Mouse (Mus musculus) forebrain, embryonic 11.5 days (tissue): Measurements from ENCODE around the gene Prkd1. TPM values are rescaled to one million over a fixed set of nuclear protein-coding genes. Genes with fewer than 3 reads are reported as not detected.
A peak's percentile ranks its signal among the peaks of the same experiment; 100 is the strongest.

Experiments used
- ATAC-seq: fragments of 200-750 bp; cut with Nextera tagmentation; replicated peaks from 2 replicates; pipeline ENCODE4 v1.8.0; 2017; ENCODE audit warnings: moderate TSS enrichment; ENCODE audit not compliant: low FRiP score
- DNase-seq: peaks from one replicate; pipeline ENCODE4 v3.0.0-alpha.2; 2017; ENCODE audit warnings: low spot score
- H3K27ac ChIP-seq: fragments of 300-500 bp; sonication (generic); 2 replicates; pipeline ENCODE4 v1.5.1; 2014; ENCODE audit warnings: low read depth, low read length
- H3K27me3 ChIP-seq: fragments of 300-500 bp; sonication (generic); 2 replicates; pipeline ENCODE4 v1.6.1; 2014; ENCODE audit warnings: mild to moderate bottlenecking, low read length, mixed read lengths; ENCODE audit not compliant: control insufficient read depth, insufficient read depth
- H3K36me3 ChIP-seq: fragments of 300-500 bp; sonication (generic); 2 replicates; pipeline ENCODE4 v1.6.1; 2014; ENCODE audit warnings: mild to moderate bottlenecking, low read length, moderate library complexity, mixed read lengths; ENCODE audit not compliant: control insufficient read depth, insufficient read depth
- H3K4me1 ChIP-seq: fragments of 300-500 bp; sonication (generic); replicated peaks from 2 replicates; pipeline ENCODE4 v1.6.1; 2014; ENCODE audit warnings: low read length, mixed read lengths; ENCODE audit not compliant: control insufficient read depth, insufficient read depth
- H3K4me2 ChIP-seq: fragments of 300-500 bp; sonication (generic); 2 replicates; pipeline ENCODE4 v1.6.1; 2014; ENCODE audit warnings: low read depth, mild to moderate bottlenecking, low read length, moderate library complexity, mixed read lengths; ENCODE audit not compliant: severe bottlenecking
- H3K4me3 ChIP-seq: fragments of 300-500 bp; sonication (generic); 2 replicates; pipeline ENCODE4 v1.5.1; 2014; ENCODE audit warnings: low read depth, low read length
- H3K9ac ChIP-seq: fragments of 300-500 bp; sonication (generic); 2 replicates; pipeline ENCODE4 v1.6.1; 2014; ENCODE audit warnings: low read length
- H3K9me3 ChIP-seq: fragments of 300-500 bp; sonication (generic); 2 replicates; pipeline ENCODE4 v1.6.1; 2016; ENCODE audit warnings: low read length, mixed read lengths; ENCODE audit not compliant: control insufficient read depth
- whole genome bisulfite sequencing: fragments of 180-500 bp; shearing (Covaris S2); extraction: QIAGEN DNeasy Blood & Tissue Kit; methylation state at CpG from one replicate; pipeline ENCODE4 v1.1.7; 2014; 5-methylcytosine and 5-hydroxymethylcytosine counted together
- polyA plus RNA-seq: library from polyadenylated mRNA; unstranded; fragments of >200 nt; fragmentation: Nextera tagmentation; extraction: Ambion mirVana; gene quantifications from 2 replicates; pipeline ENCODE4 v1.2.1, GENCODE M21; 2014

Gene Prkd1
- polyA plus RNA-seq, 1 experiment from 2014 or later: 8.5 TPM

DNA sequence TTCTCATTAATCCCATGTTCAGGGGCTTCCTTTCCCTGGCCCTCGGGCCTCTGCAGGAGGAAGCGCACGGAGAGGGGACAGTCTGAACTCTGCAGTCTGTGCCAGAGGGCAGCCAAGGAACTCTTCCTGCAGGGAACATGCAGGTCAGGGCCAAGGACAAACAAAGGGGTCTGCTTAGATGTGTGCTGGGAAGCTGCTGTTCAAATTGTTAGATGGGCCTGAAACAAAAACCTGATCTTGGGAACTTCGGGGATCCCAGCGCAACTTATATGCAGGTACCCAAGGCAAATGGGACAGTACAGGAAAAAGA, 103.3 kb downstream of the Prkd1 start:
- Histone ChIP-seq H3K9me3 (no peaks in the 10 kb centered on the region), H3K4me3 (no peak overlapping the region), H3K27ac (no peak overlapping the region), H3K4me1 (peaks cover 7% of the 10 kb centered on the region; the same call in 1 of the 2 replicates), H3K27me3 (no peaks in the 10 kb centered on the region), H3K9ac (no peak overlapping the region), H3K36me3 (no peaks in the 10 kb centered on the region), H3K4me2 (no peak overlapping the region)
- ATAC-seq (peak; percentile 69), DNase-seq (peak; percentile 55)
- WGBS: 31% methylated on average over 5 of the region's 5 CpGs

DNA sequence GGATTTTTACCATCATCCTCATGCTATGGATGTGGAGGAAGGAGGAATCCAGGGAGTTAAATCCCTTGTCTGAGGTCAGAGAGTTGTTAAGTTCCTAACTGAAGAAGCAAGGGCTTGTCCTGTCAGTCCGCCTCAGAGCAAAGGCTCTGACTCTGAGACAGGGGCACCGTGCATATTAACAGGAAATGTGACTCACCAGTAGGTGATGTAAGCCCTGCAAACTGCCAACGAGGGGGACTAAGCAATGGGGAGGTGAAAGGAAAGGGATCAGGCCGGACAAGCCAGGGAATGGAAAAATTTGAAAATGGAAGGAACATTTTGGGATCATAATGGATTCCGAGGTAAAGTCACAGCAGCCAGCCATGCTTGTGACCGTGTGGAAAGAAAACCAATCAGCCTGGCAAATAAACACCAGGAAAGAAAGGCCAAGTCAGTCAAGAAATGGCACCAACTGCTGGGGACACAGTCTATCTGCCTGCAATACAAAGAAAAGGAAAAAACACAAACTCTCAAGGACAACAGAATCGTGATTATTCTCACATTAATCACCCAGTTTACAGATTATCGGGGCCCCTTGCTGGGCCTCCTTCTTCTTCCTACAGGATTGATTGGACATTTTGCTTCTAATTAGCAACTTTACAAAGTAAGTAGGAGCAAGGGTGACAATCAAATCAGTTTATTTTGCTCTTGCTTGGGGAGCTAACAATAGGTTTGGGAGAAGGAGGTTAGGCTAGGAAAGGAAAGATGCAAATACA, 103.9 kb downstream of the Prkd1 start:
- Histone ChIP-seq H3K4me1 (peaks cover 7% of the 10 kb centered on the region; the same call in 1 of the 2 replicates), H3K9ac (no peak overlapping the region), H3K27ac (0 out of 2 replicates have a peak overlapping the region, but pooled peaks have one; percentile 0), H3K4me3 (no peak overlapping the region), H3K27me3 (no peaks in the 10 kb centered on the region), H3K36me3 (no peaks in the 10 kb centered on the region), H3K9me3 (no peaks in the 10 kb centered on the region), H3K4me2 (no peak overlapping the region)
- WGBS: 25% methylated on average over 8 of the region's 8 CpGs
- no peak for DNase-seq
- no peak; the same call in none of the 2 replicates for ATAC-seq

DNA sequence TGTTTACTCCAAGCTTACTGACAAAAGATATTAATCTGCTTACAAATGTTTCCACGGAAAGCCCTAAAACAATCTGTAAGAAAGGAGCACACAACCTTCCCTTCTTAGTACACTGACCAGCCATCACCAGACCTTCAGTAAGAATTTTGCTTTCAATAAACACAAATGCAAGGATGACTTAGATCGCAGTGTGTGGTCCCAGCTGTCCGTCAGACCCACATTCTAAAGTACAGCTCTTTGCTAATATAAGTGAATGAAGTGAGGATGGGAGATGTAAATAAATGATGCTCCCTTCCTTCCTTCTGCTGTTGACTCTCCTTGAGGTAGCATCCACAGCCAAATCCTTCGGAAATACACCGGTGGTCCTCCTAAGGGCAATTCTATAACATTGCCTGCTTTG, 108.1 kb downstream of the Prkd1 start:
- no peaks in the 10 kb centered on the region for H3K36me3 ChIP-seq
- no peak for DNase-seq
- no peaks in the 10 kb centered on the region for H3K27me3 ChIP-seq
- WGBS: 88% methylated on average over 5 of the region's 5 CpGs
- H3K27ac ChIP-seq: no peak overlapping the region
- peaks cover 7% of the 10 kb centered on the region; the same call in 1 of the 2 replicates for H3K4me1 ChIP-seq
- no peak for ATAC-seq
- H3K4me3 ChIP-seq: no peak overlapping the region
- no peak overlapping the region for H3K4me2 ChIP-seq
- H3K9me3 ChIP-seq: no peaks in the 10 kb centered on the region
- no peak overlapping the region for H3K9ac ChIP-seq

- Histone ChIP-seq H3K36me3 (no peaks in the 10 kb centered on the region), H3K4me1 (no peaks in the 10 kb centered on the region), H3K9me3 (no peaks in the 10 kb centered on the region), H3K27ac (no peak overlapping the region), H3K4me3 (no peak overlapping the region), H3K9ac (no peak overlapping the region), H3K27me3 (no peaks in the 10 kb centered on the region), H3K4me2 (no peak overlapping the region)
- ATAC-seq (no peak; the same call in 1 of the 2 replicates), DNase-seq (no peak)
- whole genome bisulfite sequencing: 79% methylated on average over 3 of the region's 3 CpGs
Measured at GRCm38 (mm10) chr12:50538296-50538965, 110.5 kb downstream of the Prkd1 start.

DNA sequence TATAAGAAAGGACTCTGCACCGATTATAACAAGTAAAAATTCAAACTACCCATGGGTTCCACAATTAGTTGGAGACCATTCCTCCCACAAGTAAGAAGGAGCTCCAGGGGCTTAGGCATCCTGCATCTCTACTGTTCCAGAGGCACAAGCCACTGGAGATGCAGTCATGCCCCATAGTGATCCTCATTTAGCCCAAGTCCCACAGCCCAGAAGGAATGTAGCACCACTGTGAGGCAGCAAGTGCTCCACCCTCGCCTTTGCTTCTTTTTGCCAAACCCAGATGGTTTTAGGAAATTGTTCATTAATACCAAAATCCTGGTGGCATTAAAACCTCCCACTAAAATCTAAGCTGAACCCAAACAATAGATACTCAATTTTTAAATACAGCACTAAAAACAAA, 111.1 kb downstream of the Prkd1 start:
- ATAC-seq (no peak), DNase-seq (no peak)
- no peak overlapping the region for H3K4me2 ChIP-seq
- H3K4me3 ChIP-seq: no peak overlapping the region
- no peaks in the 10 kb centered on the region for H3K27me3 ChIP-seq
- H3K27ac ChIP-seq: no peak overlapping the region
- no peaks in the 10 kb centered on the region for H3K4me1 ChIP-seq
- no peaks in the 10 kb centered on the region for H3K36me3 ChIP-seq
- WGBS: 87% methylated on average over 2 of the region's 2 CpGs
- no peak overlapping the region for H3K9ac ChIP-seq
- no peaks in the 10 kb centered on the region for H3K9me3 ChIP-seq

DNA sequence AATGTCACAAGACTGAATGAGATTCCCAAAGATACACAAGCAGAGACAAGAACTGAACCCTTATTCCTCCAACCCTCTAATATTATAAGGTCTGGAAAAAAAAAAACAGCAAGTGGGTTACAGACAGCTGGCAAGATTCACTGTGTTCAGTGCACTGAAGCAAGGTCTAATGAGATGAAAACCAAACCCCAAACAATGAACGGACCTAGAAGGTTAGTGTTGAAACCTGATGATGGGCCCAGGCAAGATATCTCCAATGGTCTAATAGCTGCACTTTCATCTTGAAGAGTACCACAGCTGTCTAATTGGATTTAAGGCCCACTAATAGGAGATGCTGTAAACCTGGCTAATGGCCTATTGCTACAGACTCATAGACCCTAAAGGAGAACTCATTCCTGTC, 111.9 kb downstream of the Prkd1 start:
- Histone ChIP-seq H3K4me3 (no peak overlapping the region), H3K27ac (no peak overlapping the region), H3K27me3 (no peaks in the 10 kb centered on the region), H3K4me2 (no peak overlapping the region), H3K9ac (no peak overlapping the region), H3K4me1 (no peaks in the 10 kb centered on the region), H3K36me3 (no peaks in the 10 kb centered on the region), H3K9me3 (no peaks in the 10 kb centered on the region)
- DNase-seq (no peak), ATAC-seq (no peak)
- 16% methylated on average over 1 of the region's 1 CpGs for WGBS

- ATAC-seq: no peak
- Histone ChIP-seq H3K9ac (no peak overlapping the region), H3K4me1 (no peaks in the 10 kb centered on the region), H3K27ac (no peak overlapping the region), H3K4me3 (no peak overlapping the region), H3K36me3 (no peaks in the 10 kb centered on the region), H3K9me3 (no peaks in the 10 kb centered on the region), H3K27me3 (no peaks in the 10 kb centered on the region), H3K4me2 (no peak overlapping the region)
- WGBS: 84% methylated on average over 1 of the region's 1 CpGs
- no peak for DNase-seq
Measured at GRCm38 (mm10) chr12:50528633-50529032, 120.3 kb downstream of the Prkd1 start.

DNA sequence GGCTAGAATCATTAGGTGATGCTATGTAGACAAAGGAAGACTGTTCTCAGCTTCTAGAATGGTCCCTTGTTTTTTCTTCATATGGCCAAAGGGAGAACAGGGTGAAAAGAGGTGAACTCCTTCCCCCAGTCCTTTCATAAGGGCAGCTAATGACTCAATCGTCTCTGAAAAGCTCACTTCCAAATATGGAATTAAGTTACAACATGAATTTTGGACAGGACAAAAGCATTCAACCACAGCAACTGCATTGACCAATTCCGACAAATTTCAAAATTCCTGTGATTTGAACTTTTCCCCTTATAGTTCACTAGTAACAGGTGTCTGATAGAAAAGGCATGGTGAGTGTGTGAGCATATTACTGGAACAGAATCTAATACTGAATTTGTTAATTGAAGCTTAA, 124.8 kb downstream of the Prkd1 start:
- WGBS: 83% methylated on average over 2 of the region's 2 CpGs

GRCm38 (mm10) chr12:50514526-50514925, 134.4 kb downstream of the Prkd1 start:
- Histone ChIP-seq H3K9ac (no peak overlapping the region), H3K4me1 (no peaks in the 10 kb centered on the region), H3K36me3 (no peaks in the 10 kb centered on the region), H3K27me3 (no peaks in the 10 kb centered on the region), H3K9me3 (no peaks in the 10 kb centered on the region), H3K4me3 (no peak overlapping the region), H3K27ac (no peak overlapping the region), H3K4me2 (no peak overlapping the region)
- WGBS: 79% methylated on average over 2 of the region's 2 CpGs
- ATAC-seq (no peak), DNase-seq (no peak)

More for the DNA sequence above, 124.8 kb downstream of the Prkd1 start:
- H3K27ac ChIP-seq: no peak overlapping the region
- H3K4me3 ChIP-seq: no peak overlapping the region
- DNase-seq (no peak), ATAC-seq (no peak)
- no peaks in the 10 kb centered on the region for H3K9me3 ChIP-seq
- no peak overlapping the region for H3K4me2 ChIP-seq
- no peaks in the 10 kb centered on the region for H3K27me3 ChIP-seq
- no peaks in the 10 kb centered on the region for H3K4me1 ChIP-seq
- H3K36me3 ChIP-seq: no peaks in the 10 kb centered on the region
- H3K9ac ChIP-seq: no peak overlapping the region
